Mouse (Mus musculus): ENCODE measurements around the gene Sacs.

DNA sequence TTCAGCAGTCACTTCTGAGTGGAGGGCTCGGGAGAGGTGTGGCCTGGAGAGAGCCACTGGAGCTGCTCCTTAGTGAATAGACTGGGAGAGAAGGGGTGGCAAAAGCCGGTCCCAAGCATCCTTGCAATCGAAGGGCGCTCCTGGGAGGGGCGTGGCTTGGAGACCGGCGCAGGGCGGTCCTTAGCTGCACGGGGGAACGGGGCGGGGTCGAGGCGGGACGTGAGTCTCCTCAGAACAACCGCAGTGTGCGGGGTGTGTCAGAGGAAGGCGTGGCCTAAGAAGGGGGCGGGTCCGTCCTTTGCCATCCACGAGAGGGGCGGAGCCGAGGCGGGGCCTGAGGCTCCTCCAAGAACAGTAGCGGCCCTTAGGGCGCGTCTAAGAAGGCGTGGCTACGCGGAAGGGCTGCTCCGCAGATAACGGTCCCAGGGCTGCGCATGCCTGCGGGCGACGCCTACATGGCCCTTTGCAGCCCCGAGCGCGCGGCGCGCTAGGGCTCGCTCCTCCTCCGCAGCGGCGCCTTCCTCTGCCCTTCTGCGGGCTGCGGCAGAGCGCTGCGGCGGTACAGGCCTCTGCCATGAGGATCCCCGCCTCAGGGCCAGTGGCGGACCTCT, 34.4 kb downstream of the Sacs start:
- TF ChIP-seq GATA1 (IDR thresholded peaks at IDR 0.05; ENCODE audit: low read length) (peak; percentile 88), TAL1 (IDR thresholded peaks at IDR 0.05; ENCODE audit: low read length) (no peak)
